Mouse (Mus musculus) spleen, embryonic (tissue): Measurements from ENCODE around the gene Gm21887.
"Not testable (repeated sequence)": the region's sequence is repeated elsewhere in the genome, so short reads cannot be mapped to it uniquely, and the experiment has no call there.

Experiments
- CTCF ChIA-PET: fragments of 350-600 bp; sonication (Branson Sonifier 250); formaldehyde crosslinking; loops from one replicate; lab custom pipeline; 2022; lab: Charles Lee

Gene Gm21887

DNA sequence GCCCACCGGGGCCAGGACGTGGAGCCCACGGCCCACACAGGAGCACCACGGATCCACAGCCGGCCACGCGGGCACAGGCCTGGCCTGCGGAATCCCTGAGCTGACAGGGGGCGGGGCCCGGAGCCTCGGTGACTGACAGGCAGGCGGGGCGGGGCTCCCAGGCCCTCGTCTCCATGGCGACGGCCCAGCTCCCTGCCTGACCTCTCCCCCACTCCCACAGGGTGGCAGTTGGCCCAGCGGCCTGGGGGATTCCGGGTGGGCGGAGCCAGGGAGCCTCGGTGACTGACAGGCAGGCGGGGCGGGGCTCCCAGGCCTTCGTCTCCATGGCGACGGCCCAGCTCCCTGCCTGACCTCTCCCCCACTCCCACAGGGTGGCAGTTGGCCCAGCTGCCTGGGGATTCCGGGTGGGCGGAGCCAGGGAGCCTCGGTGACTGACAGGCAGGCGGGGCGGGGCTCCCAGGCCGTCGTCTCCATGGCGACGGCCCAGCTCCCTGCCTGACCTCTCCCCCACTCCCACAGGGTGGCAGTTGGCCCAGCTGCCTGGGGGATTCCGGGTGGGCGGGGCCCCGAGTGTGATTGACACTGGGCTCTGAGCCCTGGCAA, 11.5 kb upstream of the Gm21887 start:
- CTCF ChIA-PET, result not testable (repeated sequence)

DNA sequence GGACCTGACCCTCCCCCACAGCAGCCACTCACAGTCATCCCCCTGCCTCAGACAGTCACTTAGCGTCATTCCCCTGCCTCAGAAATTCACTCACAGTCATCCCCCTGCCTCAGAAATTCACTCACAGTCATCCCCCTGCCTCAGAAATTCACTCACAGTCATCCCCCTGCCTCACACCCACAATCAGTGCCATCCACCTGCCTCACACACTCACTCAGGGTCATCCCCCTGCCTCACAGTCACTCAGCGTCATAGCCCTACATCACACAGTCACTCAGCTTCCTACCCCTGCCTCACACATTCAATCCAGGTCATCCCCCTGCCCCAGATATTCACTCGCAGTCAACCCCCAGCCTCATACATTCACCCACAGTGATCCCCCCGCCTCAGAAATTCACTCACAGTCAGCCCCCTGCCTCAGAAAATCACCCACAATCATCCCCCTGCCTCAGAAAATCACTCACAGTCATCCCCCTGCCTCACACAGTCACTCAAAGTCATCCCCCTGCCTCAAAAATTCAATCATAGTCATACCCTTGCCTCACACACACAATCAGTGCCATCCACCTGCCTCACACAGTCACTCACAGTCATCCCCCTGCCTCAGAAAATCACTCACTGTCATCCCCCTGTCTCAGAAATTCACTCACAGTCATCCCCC, 10.8 kb upstream of the Gm21887 start:
- CTCF ChIA-PET, result not testable (repeated sequence)

DNA sequence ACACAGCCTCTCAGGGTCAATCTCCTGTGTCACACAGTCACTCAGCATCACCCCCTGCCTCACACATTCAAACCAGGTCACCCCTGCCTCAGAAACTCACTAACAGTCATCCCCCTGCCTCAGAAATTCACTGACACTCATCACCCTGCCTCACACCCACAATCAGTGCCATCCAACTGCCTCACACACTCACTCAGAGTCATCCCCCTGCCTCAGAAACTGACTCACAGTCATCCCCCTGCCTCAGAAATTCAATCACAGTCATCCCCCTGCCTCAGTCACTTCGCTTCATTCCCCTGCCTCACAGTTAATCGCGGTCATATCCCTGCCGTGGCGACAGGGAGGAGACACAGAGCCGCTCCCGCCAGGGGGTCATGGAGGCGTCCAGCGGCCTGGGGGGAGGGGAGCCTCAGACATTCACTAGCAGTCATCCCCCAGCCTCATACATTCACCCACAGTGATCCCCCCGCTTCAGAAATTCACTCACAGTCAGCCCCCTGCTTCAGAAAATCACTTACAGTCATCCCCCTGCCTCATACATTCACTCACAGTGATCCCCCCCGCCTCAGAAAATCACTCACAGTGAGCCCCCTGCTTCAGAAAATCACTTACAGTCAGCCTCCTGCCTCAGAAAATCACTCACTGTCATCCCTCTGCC, 10.1 kb upstream of the Gm21887 start:
- CTCF ChIA-PET, result not testable (repeated sequence)

DNA sequence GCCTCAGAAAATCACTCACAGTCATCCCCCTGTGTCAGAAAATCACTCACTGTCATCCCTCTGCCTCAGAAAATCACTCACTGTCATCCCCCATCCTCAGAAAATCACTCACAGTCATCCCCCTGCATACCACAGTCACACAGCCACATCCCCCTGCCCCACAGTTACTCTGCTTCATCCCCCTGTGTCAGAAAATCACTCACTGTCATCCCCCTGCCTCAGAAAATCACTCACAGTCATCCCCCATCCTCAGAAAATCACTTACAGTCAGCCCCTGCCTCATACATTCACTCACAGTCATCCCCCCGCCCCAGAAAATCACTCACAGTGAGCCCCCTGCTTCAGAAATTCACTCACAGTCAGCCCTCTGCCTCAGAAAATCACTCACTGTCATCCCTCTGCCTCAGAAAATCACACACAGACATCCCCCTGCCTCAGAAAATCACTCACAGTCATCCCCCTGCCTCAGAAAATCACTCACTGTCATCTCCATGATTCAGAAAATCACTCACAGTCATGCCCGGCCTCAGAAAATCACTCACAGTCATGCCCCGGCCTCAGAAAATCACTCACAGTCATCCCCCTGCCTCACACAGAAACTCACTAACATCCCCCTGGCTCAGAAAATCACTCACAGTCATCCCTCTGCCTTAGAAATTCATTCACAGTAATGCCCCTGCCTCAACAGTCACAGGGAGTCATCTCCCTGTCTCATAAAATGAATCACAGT, 9.4 kb upstream of the Gm21887 start:
- CTCF ChIA-PET, result not testable (repeated sequence)

DNA sequence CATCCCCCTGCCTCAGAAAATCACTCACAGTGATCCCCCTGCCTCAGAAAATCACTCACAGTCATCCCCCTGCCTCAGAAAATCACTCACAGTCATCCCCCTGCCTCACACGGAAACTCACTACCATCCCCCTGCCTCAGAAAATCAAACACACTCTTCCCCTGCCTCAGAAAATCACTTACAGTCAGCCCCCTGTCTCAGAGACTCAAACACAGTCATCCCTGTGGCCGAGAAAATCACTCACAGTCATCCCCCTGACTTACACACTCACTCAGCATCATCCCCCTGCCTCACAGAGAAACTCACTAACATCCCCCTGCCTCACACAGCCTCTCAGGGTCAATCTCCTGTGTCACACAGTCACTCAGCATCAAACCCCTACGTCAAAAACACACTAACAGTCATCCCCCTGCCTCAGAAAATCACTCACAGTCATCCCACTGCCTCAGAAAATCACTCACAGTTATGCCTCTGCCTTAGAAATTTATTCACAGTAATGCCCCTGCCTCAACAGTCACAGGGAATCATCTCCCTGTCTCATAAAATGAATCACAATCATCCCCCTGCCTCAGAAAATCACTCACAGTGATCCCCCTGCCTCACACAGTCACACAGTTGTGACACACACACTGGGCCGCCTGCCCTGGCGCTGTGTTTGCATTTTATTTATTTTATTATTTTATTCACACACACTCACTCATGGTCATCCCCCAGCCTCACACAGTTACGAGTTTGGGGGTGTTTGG, 8.6 kb upstream of the Gm21887 start:
- CTCF ChIA-PET, result not testable (repeated sequence)

DNA sequence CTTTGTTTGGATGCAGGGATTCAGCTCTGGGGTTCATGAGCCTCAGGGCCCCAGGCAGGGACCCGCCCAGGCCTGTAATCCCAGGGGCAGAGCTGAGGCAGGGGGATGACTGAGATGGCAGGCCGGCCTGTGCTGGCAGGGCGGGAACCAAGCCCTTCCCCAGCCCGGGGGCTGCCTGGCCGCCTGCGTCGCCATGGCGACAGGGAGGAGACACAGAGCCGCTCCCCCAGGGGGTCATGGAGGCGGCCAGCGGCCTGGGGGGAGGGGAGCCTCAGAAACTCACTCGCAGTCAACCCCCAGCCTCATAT, 8.1 kb upstream of the Gm21887 start:
- CTCF ChIA-PET, result not testable (repeated sequence)

DNA sequence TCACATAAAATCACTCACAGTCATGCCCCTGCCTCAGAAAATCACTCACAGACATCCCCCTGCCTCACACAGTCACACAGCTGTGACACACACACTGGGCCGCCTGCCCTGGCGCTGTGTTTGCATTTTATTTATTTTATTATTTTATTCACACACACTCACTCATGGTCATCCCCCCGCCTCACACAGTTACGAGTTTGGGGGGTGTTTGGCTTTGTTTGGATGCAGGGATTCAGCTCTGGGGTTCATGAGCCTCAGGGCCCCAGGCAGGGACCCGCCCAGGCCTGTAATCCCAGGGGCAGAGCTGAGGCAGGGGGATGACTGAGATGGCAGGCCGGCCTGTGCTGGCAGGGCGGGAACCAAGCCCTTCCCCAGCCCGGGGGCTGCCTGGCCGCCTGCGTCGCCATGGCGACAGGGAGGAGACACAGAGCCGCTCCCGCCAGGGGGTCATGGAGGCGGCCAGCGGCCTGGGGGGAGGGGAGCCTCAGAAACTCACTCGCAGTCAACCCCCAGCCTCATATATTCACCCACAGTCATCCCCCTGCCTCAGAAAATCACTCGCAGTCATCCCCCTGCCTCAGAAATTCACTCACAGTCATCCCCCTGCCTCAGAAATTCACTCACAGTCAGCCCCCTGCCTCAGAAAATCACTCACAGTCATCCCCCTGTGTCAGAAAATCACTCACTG, 6.8 kb upstream of the Gm21887 start:
- CTCF ChIA-PET, result not testable (repeated sequence)

DNA sequence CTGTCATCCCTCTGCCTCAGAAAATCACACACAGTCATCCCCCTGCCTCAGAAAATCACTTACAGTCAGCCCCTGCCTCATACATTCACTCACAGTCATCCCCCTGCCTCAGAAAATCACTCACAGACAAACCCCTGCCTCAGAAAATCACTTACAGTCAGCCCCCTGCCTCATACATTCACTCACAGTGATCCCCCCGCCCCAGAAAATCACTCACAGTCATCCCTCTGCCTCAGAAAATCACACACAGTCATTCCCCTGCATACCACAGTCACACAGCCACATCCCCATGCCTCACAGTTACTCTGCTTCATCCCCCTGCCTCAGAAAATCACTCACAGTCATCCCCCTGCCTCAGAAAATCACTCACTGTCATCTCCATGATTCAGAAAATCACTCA, 5.9 kb upstream of the Gm21887 start:
- CTCF ChIA-PET, result not testable (repeated sequence)

DNA sequence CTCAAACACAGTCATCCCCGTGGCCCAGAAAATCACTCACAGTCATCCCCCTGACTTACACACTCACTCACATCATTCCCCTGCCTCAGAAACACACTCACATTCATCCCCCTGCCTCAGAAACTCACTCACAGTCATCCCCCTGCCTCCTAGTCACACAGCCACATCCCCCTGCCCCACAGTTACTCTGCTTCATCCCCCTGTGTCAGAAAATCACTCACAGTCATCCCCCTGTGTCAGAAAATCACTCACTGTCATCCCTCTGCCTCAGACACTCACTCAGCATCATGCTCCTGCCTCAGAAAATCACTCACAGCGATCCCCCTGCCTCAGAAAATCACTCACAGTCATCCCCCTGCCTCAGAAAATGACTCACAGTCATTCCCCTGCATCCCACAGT, 5.2 kb upstream of the Gm21887 start:
- CTCF ChIA-PET, result not testable (repeated sequence)

DNA sequence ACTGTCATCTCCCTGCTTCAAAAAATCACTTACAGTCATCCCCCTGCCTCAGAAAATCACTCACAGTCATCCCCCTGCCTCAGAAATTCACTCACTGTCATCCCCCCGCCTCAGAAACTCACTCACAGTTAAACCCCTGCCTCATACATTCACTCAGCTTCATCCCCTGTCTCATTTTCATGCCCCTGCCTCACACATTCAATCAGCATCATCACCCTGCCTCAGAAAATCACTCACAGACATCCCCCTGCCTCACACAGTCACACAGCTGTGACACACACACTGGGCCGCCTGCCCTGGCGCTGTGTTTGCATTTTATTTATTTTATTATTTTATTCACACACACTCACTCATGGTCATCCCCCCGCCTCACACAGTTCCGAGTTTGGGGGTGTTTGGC, 4.7 kb upstream of the Gm21887 start:
- CTCF ChIA-PET, result interaction anchor here (0.6 kb wide), 1 partner anchor 206 kb away, joined by 13 read pairs; no protein-coding TSS in a partner anchor

DNA sequence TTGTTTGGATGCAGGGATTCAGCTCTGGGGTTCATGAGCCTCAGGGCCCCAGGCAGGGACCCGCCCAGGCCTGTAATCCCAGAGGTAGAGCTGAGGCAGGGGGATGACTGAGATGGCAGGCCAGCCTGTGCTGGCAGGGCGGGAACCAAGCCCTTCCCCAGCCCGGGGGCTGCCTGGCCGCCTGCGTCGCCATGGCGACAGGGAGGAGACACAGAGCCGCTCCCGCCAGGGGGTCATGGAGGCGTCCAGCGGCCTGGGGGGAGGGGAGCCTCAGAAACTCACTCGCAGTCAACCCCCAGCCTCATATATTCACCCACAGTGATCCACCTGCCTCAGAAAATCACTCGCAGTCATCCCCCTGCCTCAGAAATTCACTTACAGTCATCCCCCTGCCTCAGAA, 4.3 kb upstream of the Gm21887 start:
- CTCF ChIA-PET, result interaction anchor here (0.6 kb wide), 1 partner anchor 206 kb away, joined by 13 read pairs; no protein-coding TSS in a partner anchor

DNA sequence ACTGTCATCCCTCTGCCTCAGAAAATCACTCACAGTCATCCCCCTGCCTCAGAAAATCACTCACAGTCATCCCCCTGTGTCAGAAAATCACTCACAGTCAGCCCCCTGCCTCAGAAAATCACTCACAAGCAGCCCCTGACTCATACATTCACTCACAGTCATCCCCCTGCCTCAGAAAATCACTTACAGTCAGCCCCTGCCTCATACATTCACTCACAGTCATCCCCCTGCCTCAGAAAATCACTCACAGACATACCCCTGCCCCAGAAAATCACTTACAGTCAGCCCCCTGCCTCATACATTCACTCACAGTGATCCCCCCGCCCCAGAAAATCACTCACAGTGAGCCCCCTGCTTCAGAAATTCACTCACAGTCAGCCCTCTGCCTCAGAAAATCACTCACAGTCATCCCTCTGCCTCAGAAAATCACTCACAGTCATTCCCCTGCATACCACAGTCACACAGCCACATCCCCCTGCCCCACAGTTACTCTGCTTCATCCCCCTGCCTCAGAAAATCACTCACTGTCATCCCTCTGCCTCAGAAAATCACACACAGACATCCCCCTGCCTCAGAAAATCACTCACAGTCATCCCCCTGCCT, 3.7 kb upstream of the Gm21887 start:
- CTCF ChIA-PET, result not testable (repeated sequence)

DNA sequence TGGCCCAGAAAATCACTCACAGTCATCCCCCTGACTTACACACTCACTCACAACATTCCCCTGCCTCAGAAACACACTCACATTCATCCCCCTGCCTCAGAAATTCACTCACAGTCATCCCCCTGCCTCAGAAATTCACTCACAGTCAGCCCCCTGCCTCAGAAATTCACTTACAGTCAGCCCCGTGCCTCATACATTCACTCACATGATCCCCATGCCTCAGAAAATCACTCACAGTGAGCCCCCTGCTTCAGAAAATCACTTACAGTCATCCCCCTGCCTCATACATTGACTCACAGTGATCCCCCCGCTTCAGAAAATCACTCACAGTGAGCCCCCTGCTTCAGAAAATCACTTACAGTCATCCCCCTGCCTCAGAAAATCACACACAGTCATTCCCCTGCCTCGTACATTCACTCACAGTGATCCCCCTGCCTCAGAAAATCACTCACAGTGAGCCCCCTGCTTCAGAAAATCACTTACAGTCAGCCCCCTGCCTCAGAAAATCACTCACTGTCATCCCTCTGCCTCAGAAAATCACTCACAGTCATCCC, 2.7 kb upstream of the Gm21887 start:
- CTCF ChIA-PET, result not testable (repeated sequence)

DNA sequence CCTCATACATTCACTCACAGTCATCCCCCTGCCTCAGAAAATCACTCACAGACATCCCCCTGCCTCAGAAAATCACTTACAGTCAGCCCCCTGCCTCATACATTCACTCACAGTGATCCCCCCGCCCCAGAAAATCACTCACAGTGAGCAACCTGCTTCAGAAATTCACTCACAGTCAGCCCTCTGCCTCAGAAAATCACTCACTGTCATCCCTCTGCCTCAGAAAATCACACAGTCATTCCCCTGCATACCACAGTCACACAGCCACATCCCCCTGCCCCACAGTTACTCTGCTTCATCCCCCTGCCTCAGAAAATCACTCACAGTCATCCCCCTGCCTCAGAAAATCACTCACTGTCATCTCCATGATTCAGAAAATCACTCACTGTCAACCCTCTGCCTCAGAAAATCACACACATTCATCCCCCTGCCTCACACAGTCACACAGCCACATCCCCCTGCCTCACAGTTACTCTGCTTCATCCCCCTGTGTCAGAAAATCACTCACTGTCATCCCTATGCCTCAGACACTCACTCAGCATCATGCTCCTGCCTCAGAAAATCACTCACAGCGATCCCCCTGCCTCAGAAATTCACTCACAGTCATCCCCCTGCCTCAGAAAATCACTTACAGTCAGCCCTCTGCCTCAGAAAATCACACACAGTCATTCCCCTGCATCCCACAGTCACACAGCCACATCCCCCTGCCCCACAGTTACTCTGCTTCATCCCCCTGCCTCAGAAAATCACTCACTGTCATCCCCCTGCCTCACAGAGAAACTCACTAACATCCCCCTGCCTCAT, 1.9 kb upstream of the Gm21887 start:
- CTCF ChIA-PET, result not testable (repeated sequence)

DNA sequence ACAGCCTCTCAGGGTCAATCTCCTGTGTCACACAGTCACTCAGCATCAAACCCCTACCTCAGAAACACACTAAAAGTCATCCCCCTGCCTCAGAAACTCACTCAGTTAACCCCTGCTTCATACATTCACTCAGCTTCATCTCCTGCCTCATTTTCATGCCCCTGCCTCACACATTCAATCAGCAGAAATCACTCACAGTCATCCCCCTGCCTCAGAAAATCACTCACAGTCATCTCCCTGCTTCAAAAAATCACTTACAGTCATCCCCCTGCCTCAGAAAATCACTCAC, 1.3 kb upstream of the Gm21887 start:
- CTCF ChIA-PET, result not testable (repeated sequence)

DNA sequence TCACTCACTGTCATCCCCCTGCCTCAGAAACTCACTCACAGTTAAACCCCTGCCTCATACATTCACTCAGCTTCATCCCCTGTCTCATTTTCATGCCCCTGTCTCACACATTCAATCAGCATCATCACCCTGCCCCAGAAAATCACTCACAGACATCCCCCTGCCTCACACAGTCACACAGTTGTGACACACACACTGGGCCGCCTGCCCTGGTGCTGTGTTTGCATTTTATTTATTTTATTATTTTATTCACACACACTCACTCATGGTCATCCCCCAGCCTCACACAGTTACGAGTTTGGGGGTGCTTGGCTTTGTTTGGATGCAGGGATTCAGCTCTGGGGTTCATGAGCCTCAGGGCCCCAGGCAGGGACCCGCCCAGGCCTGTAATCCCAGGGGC, 875 bp upstream of the Gm21887 start:
- CTCF ChIA-PET, result not testable (repeated sequence)

DNA sequence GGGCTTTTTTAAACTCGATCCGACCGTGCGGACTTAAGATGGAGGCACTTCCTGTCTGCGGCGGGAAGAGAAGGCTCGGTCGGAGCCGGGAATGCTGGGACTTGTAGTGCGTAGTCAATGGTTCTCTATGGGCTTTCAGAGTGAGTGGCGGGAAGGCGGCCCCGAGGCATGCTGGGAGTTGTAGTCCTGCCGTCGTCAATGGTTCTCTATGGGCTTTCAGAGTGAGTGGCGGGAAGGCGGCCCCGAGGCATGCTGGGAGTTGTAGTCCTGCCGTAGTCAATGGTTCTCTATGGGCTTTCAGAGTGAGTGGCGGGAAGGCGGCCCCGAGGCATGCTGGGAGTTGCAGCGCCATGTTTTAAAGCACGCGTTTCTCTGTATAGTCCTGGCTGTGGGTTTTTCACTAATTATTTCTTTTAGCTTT, 352 bp downstream of the Gm21887 start:
- CTCF ChIA-PET, result not testable (repeated sequence)

DNA sequence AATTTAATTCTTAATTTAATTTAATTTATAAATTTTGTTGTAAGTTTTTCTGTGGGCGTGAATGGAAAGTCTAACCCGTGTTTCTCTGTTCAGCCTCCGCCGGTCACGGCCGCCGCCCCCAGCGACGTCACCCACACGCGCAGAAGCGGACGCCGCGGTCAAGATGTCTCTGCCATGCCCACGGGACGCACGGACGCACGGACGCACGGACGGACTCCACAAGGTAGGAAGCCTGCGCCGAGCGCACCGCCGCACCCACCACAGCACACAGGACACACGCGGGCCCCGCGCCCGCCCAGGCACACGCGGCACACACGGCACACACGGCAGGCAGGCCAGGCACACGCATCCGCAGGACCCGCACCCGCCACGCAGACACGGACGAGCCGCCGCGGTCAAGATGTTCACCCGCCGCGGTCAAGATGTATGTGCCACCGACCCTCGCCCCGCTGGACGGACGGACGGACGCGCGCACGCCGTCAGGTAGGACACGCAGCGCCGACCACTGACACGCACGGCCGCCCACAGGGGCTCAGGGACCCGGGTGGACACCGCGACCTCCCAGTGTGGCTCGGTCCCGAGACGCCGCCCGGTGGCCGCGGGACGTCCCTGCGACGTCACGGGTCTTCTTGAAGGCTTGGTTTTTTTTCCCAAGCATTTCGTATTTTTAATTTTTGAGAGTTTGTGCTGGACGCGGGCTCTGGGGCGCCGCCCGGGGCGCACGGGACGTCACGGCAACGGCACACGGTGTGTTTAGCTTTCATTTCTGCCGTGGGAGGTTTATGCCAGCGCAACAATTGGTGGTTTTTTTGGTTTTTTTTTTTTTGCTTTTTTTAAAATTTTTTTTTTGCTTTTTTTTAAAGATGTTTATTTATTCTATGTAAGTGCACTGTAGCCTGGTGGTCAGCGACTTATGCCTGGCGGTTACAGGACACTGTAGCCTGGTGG, 1.4 kb downstream of the Gm21887 start:
- CTCF ChIA-PET, result not testable (repeated sequence)

DNA sequence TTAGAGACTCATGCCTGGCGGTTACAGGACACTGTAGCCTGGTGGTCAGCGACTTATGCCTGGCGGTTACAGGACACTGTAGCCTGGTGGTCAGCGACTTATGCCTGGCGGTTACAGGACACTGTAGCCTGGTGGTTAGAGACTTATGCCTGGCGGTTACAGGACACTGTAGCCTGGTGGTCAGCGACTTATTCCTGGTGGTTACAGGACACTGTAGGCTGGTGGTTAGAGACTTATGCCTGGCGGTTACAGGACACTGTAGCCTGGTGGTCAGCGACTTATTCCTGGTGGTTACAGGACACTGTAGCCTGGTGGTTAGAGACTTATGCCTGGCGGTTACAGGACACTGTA, 2.0 kb downstream of the Gm21887 start:
- CTCF ChIA-PET, result not testable (repeated sequence)
